Mouse (Mus musculus): ENCODE results near the gene Rdh5. TPM values are rescaled to one million over a fixed set of nuclear protein-coding genes. Genes with fewer than 3 reads are reported as not detected.
A peak's percentile ranks its signal among the peaks of the same experiment; 100 is the strongest.

The Rdh5 gene
- polyA plus RNA-seq, 1 experiment from 2014 or later: 20.4 TPM

DNA sequence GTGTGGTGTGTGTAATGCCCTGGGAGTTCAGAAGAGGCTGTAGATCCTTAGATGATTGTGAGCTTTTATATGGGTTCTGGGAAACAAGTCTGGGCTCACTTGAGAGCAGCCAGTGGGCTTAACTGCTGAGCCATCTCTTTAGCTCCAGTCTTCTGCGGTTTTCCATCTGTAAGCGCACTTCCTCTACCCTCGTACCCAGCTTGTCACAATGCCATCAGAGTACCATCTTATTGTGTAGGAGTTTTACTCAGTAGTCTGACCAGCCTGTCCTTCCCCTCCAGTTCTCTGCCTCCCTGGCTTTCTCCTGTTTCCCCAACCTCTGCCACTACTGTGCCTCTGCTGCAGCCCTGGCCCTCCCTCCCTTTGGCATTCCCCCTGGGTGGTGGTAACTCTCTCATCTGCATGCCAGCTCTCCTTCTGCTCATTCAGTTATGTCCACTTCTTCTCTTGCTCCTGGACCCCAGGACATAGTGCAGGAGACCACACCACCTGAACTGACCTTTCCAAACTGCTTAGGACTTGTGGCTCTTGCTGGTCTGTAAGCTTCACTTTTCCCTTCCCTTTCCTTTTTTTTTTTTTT, 20.2 kb downstream of the Rdh5 start:
- Histone ChIP-seq H3K27ac (no peak overlapping the region), H3K4me2 (replicated peaks) (no peak overlapping the region), H3K36me3 (replicated peaks; ENCODE audit: control insufficient read depth, insufficient read depth) (no peaks in the 10 kb centered on the region), H3K9me3 (ENCODE audit: control insufficient read depth, low read length) (no peaks in the 10 kb centered on the region), H3K4me1 (replicated peaks; ENCODE audit: control insufficient read depth, insufficient read depth, low read length) (no peaks in the 10 kb centered on the region), H3K9ac (no peak overlapping the region), H3K27me3 (ENCODE audit: control insufficient read depth, insufficient read depth, low read length) (no peaks in the 10 kb centered on the region), H3K4me3 (replicated peaks; ENCODE audit: low read length) (no peak overlapping the region)
- no peak for ATAC-seq (ENCODE audit: low FRiP score)
- no peak for DNase-seq (ENCODE audit: low spot score)
- 91% methylated on average over 3 of the region's 3 CpGs for WGBS

GRCm38 (mm10) chr10:128901409-128901808, 21.3 kb downstream of the Rdh5 start:
- no peak for DNase-seq (ENCODE audit: low spot score)
- WGBS: 89% methylated on average over 1 of the region's 1 CpGs
- H3K9me3 ChIP-seq (ENCODE audit: control insufficient read depth, low read length): no peaks in the 10 kb centered on the region
- no peak overlapping the region for H3K4me2 ChIP-seq (replicated peaks)
- H3K4me1 ChIP-seq (replicated peaks; ENCODE audit: control insufficient read depth, insufficient read depth, low read length): no peaks in the 10 kb centered on the region
- H3K36me3 ChIP-seq (replicated peaks; ENCODE audit: control insufficient read depth, insufficient read depth): no peaks in the 10 kb centered on the region
- ATAC-seq (ENCODE audit: low FRiP score): no peak
- H3K4me3 ChIP-seq (replicated peaks; ENCODE audit: low read length): no peak overlapping the region
- H3K27me3 ChIP-seq (ENCODE audit: control insufficient read depth, insufficient read depth, low read length): peaks cover 7% of the 10 kb centered on the region; the same call in 1 of the 2 replicates
- no peak overlapping the region for H3K27ac ChIP-seq
- no peak overlapping the region for H3K9ac ChIP-seq

DNA sequence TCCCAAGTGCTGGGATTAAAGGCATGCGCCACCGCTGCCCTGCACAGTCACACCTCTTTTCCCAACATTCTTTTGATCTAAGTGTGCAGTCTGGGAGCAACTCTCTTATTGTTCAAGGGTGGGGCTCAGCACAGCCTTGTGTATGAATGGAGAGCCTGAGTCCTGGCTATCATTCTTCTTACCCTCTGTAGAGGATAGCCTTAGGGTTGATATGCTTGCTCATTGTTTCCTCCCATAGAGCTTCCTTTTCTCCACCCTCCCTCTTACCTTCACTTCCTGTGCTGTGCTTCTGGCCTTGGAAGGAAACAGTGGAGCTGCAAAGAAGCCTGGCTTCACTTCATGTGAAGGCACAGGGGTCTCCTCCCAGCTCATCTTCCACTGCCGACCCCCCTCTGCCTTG, 22.0 kb downstream of the Rdh5 start, which contains the start of gene Cd63:
Cd63 (plus strand) TSS at position 292 of the 400 bp plus-strand sequence.
- Histone ChIP-seq H3K27ac (no peak within 1 kb of the TSS), H3K4me3 (replicated peaks; ENCODE audit: low read length) (no peak within 1 kb of the TSS), H3K4me1 (replicated peaks; ENCODE audit: control insufficient read depth, insufficient read depth, low read length) (0 out of 2 replicates have a peak, but pooled peaks cover 2% of the 10 kb centered on the region), H3K4me2 (replicated peaks) (no peak within 1 kb of the TSS), H3K9ac (no peak within 1 kb of the TSS), H3K36me3 (replicated peaks; ENCODE audit: control insufficient read depth, insufficient read depth) (no peaks in the 10 kb centered on the region), H3K9me3 (ENCODE audit: control insufficient read depth, low read length) (no peaks in the 10 kb centered on the region), H3K27me3 (ENCODE audit: control insufficient read depth, insufficient read depth, low read length) (peaks cover 10% of the 10 kb centered on the region; the same call in 1 of the 2 replicates)
- DNase-seq (ENCODE audit: low spot score) (no peak), ATAC-seq (ENCODE audit: low FRiP score) (no peak)
- WGBS: 87% methylated on average over 3 of the region's 3 CpGs

DNA sequence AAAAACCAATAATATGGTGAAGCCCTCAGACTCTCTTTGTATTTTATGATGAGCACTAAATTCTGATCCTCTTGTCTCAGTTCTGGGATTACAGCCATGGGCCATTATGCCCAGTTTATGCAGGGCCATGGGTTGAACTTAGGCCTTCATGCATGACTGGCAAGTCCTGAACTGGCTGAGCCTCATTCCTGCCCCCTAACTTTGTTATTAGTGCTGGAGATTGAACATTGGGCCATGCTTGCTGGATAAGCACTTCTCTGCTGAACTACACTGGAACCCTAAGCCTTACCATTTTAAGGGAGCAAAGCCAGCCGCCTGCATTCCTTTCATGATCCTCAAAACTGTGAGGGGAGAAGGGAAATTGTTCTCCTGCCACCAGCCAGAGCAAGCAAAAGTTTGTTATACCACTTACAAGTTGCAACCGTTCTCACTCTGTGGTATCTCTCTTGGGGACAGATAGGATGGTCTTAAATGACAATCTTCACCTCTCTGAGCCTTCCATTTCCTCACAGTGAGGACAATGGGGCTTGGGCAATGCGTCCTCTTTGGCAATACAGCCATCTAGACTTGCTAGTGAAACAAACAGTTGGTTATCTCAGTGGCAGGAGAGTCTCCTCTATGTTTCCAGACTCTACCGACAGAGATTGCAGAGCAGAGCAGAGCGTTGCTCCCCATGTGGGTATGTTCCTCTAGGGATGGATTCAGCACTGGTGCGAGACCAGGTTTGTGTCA, 22.8 kb downstream of the Rdh5 start:
- no peak overlapping the region for H3K4me3 ChIP-seq (replicated peaks; ENCODE audit: low read length)
- no peak overlapping the region for H3K4me2 ChIP-seq (replicated peaks)
- H3K36me3 ChIP-seq (replicated peaks; ENCODE audit: control insufficient read depth, insufficient read depth): no peaks in the 10 kb centered on the region
- H3K4me1 ChIP-seq (replicated peaks; ENCODE audit: control insufficient read depth, insufficient read depth, low read length): 0 out of 2 replicates have a peak, but pooled peaks cover 2% of the 10 kb centered on the region
- DNase-seq (ENCODE audit: low spot score) (no peak), ATAC-seq (ENCODE audit: low FRiP score) (no peak)
- H3K9ac ChIP-seq: no peak overlapping the region
- H3K27me3 ChIP-seq (ENCODE audit: control insufficient read depth, insufficient read depth, low read length): peaks cover 10% of the 10 kb centered on the region; the same call in 1 of the 2 replicates
- no peak overlapping the region for H3K27ac ChIP-seq
- H3K9me3 ChIP-seq (ENCODE audit: control insufficient read depth, low read length): no peaks in the 10 kb centered on the region
- 85% methylated on average over 6 of the region's 6 CpGs for WGBS

DNA sequence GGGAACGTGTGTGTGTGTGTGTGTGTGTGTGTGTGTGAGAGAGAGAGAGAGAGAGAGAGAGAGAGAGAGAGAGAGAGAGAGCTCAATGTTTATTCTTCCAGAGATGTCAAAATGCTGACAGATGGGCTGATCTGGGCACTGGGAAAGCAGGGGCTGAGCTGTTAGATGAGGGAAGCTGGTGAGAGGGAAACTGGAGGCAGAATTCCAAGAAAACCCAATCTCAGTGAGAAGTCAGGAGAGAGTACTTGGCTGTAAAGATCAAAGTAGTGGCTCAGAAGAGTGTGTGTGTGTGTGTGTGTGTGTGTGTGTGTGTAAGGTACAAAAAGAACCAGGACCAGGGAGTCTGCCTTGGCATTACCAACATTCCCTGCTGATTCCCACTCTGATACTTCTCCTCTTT, 25.2 kb downstream of the Rdh5 start:
- Histone ChIP-seq H3K27me3 (ENCODE audit: control insufficient read depth, insufficient read depth, low read length) (peaks cover 10% of the 10 kb centered on the region; the same call in 1 of the 2 replicates), H3K9ac (no peak overlapping the region), H3K4me3 (replicated peaks; ENCODE audit: low read length) (no peak overlapping the region), H3K4me2 (replicated peaks) (no peak overlapping the region), H3K27ac (no peak overlapping the region), H3K9me3 (ENCODE audit: control insufficient read depth, low read length) (no peaks in the 10 kb centered on the region), H3K36me3 (replicated peaks; ENCODE audit: control insufficient read depth, insufficient read depth) (no peaks in the 10 kb centered on the region), H3K4me1 (replicated peaks; ENCODE audit: control insufficient read depth, insufficient read depth, low read length) (peaks cover 10% of the 10 kb centered on the region; the same call in 1 of the 2 replicates)
- ATAC-seq (ENCODE audit: low FRiP score) (no peak), DNase-seq (ENCODE audit: low spot score) (no peak)
- WGBS: 19% methylated on average over 1 of the region's 1 CpGs

DNA sequence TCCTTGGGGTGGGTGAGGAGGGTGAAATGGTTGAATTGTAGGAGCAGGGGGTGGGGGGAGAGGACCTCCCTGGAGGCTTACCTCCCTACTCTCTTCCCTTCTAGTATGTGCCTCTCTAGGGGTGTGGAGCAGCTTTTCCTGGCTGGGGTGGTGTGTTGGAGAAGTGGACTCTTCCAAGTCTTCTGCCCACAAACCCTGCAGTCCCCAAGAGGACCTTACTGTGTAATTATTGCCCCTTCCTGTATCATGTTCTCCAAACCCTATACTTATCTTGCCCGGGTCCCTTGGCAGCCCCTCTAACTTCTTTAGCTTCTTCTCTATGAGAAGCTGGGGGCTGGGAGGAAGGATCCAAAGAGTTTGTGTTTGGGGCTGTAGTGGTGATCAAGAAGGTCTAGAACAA, 25.9 kb downstream of the Rdh5 start:
- Histone ChIP-seq H3K4me3 (replicated peaks; ENCODE audit: low read length) (no peak overlapping the region), H3K27me3 (ENCODE audit: control insufficient read depth, insufficient read depth, low read length) (peaks cover 10% of the 10 kb centered on the region; the same call in 1 of the 2 replicates), H3K27ac (no peak overlapping the region), H3K36me3 (replicated peaks; ENCODE audit: control insufficient read depth, insufficient read depth) (no peaks in the 10 kb centered on the region), H3K9me3 (ENCODE audit: control insufficient read depth, low read length) (no peaks in the 10 kb centered on the region), H3K4me1 (replicated peaks; ENCODE audit: control insufficient read depth, insufficient read depth, low read length) (peaks cover 12% of the 10 kb centered on the region; the same call in 1 of the 2 replicates), H3K9ac (no peak overlapping the region), H3K4me2 (replicated peaks) (peak overlapping the region; percentile 32)
- DNase-seq (ENCODE audit: low spot score): no peak
- no peak for ATAC-seq (ENCODE audit: low FRiP score)
- WGBS: 54% methylated on average over 1 of the region's 1 CpGs

- 2% methylated on average over 17 of the region's 17 CpGs for WGBS
- Histone ChIP-seq H3K9me3 (ENCODE audit: control insufficient read depth, low read length) (no peaks in the 10 kb centered on the region), H3K27ac (no peak overlapping the region), H3K4me2 (replicated peaks) (peak overlapping the region; percentile 32), H3K9ac (no peak overlapping the region), H3K27me3 (ENCODE audit: control insufficient read depth, insufficient read depth, low read length) (peaks cover 10% of the 10 kb centered on the region; the same call in 1 of the 2 replicates), H3K4me3 (replicated peaks; ENCODE audit: low read length) (no peak overlapping the region), H3K4me1 (replicated peaks; ENCODE audit: control insufficient read depth, insufficient read depth, low read length) (peaks cover 12% of the 10 kb centered on the region; the same call in 1 of the 2 replicates), H3K36me3 (replicated peaks; ENCODE audit: control insufficient read depth, insufficient read depth) (no peaks in the 10 kb centered on the region)
- DNase-seq (ENCODE audit: low spot score): peak; percentile 68
- peak; percentile 41; the same call in 1 of the 2 replicates for ATAC-seq (ENCODE audit: low FRiP score)
These were observed 26.6 kb downstream of the Rdh5 start for GRCm38 (mm10) chr10:128895952-128896693.

DNA sequence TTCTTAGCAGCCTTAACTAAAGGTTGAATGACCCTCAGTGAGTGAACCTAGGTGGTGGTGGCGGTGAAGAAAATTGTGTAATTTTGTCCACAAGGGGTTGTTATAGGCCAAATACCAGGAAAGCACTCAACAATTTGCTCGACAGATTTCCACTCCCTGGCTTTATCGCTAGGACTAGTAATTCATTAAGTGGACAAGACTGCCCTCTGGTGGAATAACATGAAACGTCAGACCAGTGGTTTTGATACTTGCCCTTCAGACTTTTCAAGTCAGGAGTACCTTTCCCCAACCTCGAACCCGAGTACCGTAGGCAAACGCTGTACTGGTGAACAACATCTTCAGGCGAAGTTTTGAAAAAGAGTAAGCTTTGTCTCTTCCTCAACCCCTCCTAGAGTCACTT, 27.3 kb downstream of the Rdh5 start:
- H3K4me3 ChIP-seq (replicated peaks; ENCODE audit: low read length): no peak overlapping the region
- no peaks in the 10 kb centered on the region for H3K36me3 ChIP-seq (replicated peaks; ENCODE audit: control insufficient read depth, insufficient read depth)
- no peak overlapping the region for H3K9ac ChIP-seq
- no peaks in the 10 kb centered on the region for H3K9me3 ChIP-seq (ENCODE audit: control insufficient read depth, low read length)
- H3K4me1 ChIP-seq (replicated peaks; ENCODE audit: control insufficient read depth, insufficient read depth, low read length): peaks cover 16% of the 10 kb centered on the region
- under 1% methylated on average over 9 of the region's 9 CpGs for WGBS
- peak overlapping the region; percentile 32 for H3K4me2 ChIP-seq (replicated peaks)
- DNase-seq (ENCODE audit: low spot score) (peak; percentile 98), ATAC-seq (ENCODE audit: low FRiP score) (no peak)
- no peak overlapping the region for H3K27ac ChIP-seq
- peaks cover 10% of the 10 kb centered on the region; the same call in 1 of the 2 replicates for H3K27me3 ChIP-seq (ENCODE audit: control insufficient read depth, insufficient read depth, low read length)

GRCm38 (mm10) chr10:128892246-128892645, 30.4 kb downstream of the Rdh5 start:
- WGBS: 2% methylated on average over 9 of the region's 9 CpGs
- H3K27me3 ChIP-seq (ENCODE audit: control insufficient read depth, insufficient read depth, low read length): peaks cover 10% of the 10 kb centered on the region; the same call in 1 of the 2 replicates

More at GRCm38 (mm10) chr10:128892246-128892645, 30.4 kb downstream of the Rdh5 start:
- ATAC-seq (ENCODE audit: low FRiP score): peak; percentile 19
- Histone ChIP-seq H3K4me3 (replicated peaks; ENCODE audit: low read length) (peak overlapping the region; percentile 55), H3K27ac (peak overlapping the region; percentile 95), H3K9ac (peak overlapping the region; percentile 81), H3K4me2 (replicated peaks) (peak overlapping the region; percentile 93), H3K4me1 (replicated peaks; ENCODE audit: control insufficient read depth, insufficient read depth, low read length) (peaks cover 32% of the 10 kb centered on the region), H3K9me3 (ENCODE audit: control insufficient read depth, low read length) (no peaks in the 10 kb centered on the region), H3K36me3 (replicated peaks; ENCODE audit: control insufficient read depth, insufficient read depth) (0 out of 2 replicates have a peak, but pooled peaks cover 9% of the 10 kb centered on the region)
- DNase-seq (ENCODE audit: low spot score): no peak
